Mouse (Mus musculus) cerebellum, adult 11-12 months (tissue): Measurements from ENCODE around the gene Cttn.

Source experiments
- DNase-seq: peaks from one replicate; pipeline ENCODE4 v3.0.0; 2022

The Cttn gene

DNA sequence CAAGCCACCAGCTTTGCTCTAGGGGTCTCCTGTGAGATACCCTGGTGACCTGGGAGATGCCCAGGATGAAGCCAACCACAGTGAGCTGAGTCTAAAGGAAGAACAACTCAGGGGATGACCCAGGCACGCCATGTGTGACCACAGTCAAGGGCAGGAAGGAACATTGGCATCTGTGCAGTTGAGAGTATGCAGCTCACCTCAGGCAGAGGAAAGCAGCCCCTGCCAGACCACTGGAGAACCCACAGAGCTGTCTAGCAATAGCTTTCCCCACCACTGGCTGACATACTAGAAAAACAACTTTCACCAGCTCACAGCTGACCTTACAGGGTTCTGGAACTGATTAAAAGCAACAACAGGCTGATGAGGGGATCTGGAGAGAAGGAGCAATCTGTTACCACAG is 22.6 kb downstream of the Cttn start:
- DNase-seq = no peak

DNA sequence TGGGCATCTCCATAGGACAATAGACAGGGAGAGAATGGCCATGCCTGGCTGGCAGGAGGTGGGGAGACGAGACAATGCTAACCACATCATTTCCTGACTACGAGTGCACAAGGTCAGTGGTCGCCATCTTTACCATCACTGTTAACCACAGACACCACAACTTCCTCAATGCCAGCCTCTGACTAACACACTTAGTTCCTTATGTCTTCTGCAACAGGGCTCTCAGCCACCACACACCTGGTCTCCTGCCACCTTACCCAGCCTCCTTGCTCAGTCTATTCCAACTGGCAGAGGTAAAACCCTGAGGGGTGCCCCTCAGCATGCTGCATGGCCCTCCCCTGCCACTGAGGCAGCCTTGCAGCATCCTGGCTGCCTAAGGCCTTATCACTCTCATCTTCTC is 23.7 kb downstream of the Cttn start:
- no peak for DNase-seq

DNA sequence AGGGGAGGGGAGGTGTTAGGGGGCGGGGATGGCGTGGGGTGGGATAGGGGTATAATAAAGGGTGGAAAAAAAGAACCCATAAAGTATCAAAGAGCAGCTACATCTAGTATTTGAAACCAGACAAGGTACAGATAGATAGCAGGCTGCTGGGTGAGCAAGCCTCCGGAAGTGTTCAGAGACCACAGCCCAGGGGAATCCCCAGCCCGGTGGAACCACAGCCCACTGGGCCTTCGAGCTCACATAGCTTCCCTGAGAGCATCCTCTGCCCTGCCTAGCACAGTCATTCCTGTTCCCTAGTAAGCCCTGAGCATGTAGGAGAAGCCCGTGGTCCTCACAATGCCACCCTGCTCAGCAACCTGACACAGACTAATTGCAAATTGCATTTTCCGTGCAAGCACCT is 26.0 kb downstream of the Cttn start:
- no peak for DNase-seq

DNA sequence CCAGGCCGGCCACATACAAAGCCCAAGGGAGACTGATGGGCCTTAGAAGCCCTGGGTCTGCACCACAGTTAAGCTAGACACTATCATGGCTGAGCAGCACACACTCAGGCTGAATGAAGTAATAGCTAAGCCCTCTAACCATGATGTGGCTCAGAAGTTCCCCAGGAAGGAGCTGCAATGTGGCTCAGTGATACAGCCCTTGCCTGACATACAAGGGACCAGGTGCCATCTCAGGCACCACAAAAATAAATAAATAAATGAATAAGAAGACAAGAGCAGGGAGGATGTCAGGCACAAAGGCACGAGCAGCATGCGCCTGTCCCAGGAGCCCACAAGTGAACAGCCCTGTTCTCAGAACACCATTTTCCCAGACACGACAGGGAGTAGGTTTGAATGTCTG is 28.8 kb downstream of the Cttn start:
- no peak for DNase-seq

DNA sequence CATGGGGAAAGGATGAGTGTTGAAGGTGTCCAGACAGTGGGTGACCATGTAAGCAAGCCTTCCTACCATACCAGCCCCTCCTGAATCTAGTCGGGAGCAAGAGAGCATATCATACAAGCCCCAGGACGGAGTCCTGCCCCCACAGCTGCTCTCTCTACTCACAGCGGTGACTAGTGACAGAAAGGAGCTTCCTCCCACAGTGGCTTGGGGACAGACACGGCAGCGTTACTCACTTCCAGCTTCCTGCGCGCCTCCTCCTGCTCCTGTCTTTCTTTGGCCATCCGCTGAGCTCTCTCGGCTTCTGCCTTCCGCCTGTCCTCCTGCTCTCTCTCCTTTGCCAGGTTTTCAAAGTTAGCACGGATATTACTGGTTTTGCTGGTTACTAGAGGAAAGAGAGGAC is 29.3 kb downstream of the Cttn start:
- no peak for DNase-seq

DNA sequence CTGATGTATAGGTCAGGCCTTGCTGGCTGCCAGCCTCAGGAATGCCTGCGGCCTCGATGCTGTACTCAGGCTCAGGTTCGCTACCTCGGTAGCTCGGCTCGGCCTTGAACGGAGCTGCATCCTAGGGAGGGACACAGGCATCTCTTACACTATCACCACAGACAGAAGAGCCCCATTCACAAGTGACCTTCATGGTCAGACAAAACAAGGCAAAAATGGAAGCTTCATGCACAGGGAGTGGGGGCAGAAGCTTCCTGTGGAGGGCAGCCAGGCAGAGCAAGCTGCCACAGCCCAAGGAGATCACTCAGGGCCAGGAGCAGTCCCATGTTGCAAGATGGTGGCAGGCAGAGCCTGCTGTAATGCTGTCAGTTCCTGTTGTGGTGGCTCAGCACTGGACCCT is 32.0 kb downstream of the Cttn start:
- DNase-seq = no peak

DNA sequence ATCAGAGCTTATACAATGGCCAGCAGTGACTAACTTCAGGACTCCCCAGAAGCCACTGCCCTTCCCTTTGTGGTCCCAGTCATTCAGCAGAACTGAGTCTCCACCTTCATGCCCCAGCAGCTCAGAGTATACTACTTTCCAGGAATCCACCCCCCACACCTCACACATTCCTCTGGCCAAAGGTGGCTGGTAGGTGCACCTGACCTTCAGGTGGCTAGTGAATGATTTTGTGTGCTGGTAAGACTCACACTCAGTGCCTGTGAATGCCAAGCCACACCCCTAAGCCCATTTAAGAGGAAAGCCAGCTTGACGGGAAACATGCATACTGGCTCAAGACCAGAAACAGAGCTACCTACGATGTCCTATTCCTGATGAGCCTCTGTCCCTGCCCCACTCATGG is 37.9 kb downstream of the Cttn start:
- no peak for DNase-seq

DNA sequence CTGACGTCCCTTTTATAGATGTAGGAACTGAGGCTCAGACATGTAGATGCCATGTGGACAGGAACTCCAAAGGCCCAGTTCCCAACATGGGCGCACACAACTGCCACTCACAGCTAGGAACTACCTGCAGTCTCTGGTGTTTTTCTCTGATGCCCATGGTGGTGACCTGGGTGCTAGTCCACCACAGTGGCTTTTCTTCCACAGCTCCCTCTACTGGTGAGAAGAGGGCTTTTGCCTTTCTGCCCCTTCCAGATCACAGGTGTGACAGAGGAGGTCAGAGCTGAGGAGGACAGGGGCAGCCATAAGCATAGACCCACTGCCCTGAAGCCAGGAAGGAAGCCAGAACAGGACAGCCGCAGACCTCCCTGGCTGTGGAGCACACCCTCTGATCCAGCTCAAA is 43.3 kb downstream of the Cttn start:
- DNase-seq = no peak

DNA sequence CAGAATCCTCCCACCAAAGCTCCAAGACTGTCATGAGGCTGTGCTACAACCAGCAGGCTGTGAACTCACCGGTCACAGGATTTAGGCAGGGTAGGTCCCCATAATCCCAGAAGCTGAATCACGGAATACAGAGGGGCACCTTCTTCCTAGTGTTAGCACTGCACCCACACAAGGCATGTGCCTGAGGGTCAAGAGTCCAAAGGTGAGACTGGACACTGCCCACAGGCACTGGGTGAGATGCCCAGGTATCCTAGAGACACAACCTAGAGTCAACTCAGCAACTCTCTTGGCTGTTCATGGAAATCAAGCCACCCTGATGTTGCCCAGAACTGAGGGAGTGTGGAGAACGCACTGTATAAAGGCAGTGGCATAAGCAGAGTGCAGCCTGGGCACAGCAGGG is 44.2 kb downstream of the Cttn start:
- DNase-seq = no peak

DNA sequence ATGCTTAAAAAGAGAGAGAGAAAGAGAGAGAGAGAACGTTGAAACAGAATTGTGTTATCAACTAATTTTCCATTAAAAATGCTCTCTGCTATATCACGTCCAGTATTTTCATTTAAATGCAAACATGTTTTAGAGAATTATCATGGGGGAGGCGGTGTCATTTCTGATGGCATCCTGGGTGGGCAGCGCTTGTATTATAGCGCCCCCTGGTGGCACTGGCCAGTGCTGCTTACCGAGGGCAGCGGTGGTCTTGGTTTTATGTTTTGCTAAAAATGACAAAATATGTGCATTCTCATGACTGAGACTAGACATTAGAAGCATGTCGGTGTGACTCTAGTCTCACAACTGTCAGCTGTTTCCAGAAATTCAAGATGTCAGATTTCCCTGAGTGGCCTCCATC is 44.9 kb downstream of the Cttn start:
- DNase-seq = no peak

DNA sequence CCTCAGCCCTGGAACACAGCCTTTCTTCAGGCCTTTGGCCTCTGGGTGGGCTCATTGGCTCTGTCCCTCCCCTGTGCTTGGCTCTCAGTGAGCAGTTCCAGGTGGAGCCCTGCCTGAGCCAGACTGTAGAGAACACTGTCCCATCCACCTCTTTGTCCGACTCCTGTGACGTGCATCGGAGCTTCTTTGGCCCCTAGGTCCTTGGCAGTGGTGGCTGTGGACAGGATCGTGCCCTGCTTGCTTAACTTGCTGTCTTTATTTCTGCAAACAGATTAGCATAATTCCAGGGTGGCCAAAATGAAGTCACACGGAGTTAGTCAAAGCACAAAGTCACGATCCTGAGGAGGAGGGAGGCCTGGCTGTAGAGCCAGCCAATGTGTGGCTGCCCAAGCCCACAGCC is 49.3 kb downstream of the Cttn start:
- no peak for DNase-seq

DNA sequence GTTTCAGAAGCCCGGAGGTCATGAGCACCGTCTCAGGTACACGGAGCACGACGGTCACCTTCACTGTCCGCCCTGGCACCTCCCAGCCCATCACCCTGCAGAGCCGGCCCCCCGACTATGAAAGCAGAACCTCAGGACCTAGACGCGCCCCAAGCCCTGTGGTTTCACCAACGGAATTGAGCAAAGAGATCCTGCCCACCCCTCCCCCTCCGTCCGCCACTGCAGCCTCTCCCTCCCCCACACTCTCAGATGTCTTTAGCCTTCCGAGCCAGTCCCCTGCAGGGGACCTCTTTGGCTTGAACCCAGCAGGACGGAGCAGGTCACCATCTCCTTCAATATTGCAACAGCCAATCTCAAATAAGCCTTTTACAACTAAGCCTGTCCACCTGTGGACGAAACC is 50.3 kb downstream of the Cttn start:
- DNase-seq = no peak

DNA sequence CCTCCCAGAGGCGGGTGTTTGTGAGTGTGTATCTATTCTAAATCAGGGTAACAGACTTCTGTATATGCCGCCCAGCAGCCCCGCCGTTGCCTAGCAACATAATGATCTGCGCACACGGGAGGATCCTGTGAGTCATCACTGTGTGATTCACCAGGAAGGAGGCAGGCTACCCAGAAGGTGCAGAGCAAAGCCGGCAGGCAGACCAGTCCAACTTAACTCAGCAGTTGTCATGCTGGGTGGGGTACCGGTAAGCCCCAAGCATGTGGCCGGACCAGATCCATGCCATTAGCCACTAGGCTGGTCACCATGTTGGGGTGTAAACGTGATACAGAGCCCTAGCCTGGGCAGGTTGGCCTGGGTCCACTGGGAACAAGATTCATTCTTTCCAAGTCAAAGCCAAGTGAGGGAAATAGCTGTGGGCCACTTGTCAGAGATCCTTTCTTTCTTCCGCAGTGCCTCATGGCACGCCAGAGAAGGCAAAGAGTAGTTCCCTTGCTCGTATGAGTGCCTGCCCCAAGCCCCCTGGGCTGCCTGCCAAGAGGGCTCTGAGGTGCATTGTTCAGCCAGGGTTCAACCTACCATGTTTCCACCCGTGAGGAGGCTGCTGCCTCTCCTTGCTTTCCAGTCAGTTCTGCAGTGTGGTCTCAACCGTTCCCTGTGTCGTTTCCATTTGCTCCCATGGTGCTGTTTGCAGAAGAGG is 53.0 kb downstream of the Cttn start:
- peak; percentile 50 for DNase-seq

DNA sequence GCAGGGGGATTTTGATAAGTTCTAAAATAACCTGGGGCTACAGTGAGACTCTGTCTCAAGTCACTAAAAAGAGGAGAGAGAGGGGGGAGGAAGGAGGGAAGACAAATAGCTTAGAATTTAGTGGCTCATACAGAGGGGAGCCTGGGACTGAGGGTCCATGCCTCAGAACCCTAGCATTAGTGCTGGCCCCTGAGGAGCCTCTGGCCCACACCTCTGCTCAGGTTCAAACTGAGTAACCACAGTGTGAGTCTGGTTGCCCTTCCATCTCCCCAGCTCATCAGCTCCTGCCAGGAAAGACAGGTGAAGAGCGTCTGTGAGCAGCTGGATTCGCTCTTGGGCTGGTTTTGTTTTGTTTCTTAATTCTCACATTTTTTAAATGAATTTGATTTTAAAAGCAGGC is 53.6 kb downstream of the Cttn start:
- no peak for DNase-seq

DNA sequence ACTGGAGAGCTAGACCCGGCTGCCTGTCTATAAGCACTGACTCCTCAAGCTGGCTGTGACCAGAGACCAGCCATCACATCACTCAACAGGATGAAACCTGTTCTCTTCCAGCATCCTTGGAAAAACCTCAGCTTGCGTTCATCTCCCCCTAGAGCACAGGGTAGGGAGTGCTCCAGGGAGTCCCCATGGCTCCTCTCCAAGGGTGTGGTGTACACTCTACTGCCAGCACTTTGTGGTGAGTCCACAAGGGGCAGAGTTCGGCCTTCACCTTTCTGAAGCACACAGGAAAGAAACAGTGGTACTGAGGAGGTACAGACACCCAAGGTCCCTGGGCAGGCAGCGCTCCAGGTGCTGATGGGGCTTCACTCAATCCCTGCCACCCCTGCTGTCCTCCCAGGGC is 55.0 kb downstream of the Cttn start:
- DNase-seq = no peak

DNA sequence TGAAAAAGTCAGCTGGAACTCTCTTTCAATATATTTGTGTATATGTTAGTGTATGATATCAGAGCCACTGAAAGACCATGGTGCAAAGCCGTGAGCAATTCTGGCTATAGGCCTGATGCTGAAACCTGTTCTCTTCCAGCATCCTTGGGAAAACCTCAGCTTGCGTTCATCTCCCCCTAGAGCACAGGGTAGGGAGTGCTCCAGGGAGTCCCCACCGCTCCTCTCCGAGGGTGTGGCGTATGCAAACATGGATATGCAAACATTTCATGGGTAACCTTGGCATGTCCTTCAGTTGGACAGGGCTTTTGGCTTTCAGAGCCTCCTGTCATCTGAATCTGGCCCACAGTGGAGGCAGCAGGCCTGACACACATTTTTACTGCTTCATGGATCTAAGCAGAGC is 56.2 kb downstream of the Cttn start:
- no peak for DNase-seq

DNA sequence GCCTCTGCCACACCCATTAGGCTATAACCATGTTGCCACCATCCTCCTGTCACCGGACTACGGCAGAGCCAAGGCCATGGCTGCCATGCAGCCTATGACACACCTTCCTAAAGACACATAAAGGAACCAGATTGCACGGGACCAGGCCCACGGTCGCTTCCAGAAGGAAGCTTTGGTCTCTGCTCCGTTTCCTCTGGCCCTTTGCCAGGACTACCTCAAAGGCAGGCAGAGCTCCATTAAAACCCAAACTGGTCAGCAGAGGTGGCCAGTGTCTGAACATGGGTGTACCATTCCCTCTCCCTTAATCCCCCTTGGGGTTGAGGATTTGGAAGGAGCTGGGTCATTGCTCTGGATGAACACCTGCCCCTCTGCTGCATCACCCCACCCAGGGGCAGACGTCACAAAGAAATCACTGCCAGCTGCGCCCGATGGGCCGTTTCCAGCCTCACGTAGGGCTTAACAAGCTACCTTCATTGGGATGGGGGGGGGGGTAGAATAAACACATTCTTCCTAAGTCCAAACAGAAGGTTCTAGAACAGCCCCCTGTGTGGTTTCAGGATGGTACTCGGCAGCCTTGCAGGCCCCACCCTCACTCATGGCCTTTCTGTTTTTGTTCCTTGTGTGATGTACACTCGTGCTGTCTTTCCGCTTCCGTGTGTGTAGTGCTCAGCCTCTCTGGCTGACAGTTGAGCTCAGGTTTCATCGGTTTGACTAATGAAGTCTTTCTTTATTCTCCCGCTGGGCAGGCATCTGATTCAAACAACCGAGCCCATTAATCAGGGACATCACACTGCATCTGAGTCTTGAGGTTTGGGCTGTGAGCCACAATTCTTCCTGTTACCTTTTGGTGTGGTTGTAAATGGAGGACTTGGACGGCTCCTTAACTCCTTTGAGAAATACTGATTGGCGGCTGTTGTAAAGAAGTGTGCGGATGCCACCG is 58.6 kb downstream of the Cttn start:
- no peak for DNase-seq

DNA sequence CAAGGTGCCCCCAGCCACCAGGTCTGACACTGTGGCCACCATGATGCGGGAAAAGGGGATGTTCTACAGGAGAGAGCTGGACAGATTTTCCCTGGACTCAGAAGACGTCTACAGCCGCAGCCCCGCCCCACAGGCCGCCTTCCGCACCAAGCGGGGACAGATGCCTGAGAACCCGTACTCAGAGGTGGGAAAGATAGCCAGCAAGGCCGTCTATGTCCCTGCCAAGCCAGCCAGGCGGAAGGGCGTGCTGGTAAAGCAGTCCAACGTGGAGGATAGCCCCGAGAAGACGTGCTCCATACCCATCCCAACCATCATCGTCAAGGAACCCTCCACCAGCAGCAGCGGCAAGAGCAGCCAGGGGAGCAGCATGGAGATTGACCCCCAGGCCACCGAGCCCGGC is 61.1 kb downstream of the Cttn start:
- DNase-seq = no peak

DNA sequence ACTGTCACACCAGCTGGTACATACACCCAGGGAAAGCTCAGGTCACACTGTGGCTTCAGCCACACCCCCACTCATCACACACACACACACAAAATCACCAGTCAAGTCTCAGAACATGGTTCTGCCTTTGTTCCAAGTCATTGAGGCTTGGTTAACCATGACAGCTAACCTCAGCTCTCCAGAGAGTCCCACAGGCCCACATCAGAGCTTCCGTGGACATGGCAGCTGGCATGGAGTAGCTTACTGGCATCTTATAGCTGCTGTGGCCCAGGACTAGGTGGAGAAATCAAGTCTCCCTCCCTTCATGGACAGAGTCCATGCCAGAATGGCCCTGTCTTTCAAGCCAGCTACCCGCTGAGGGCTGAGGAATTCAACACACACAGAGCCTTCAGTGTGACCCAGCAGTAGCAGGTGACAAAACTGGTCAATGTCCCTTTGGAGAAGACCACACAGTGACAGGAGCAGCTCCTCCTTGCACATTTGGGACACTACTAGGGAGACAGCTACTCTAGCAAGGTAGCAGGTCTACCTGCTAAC is 62.3 kb downstream of the Cttn start:
- DNase-seq = no peak

DNA sequence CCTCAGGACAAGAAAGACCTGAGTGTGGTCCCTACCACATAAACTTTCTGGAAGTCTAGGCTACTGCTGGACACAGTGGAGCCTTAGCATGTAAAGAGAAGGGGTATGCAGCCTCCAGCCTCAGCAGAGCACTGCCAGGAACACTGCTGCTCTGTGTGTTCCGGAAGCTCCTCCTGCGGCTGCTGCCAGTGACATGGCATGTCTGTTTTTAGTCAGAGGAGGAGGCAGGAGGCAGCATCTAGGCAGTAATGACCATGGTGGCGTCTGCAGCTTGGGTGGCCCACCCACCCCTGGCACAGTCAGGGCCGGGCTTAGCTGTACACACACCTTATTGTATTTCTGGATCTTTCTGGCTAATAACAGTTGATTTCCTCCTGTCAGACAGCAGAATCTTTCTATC is 63.1 kb downstream of the Cttn start:
- no peak for DNase-seq

DNA sequence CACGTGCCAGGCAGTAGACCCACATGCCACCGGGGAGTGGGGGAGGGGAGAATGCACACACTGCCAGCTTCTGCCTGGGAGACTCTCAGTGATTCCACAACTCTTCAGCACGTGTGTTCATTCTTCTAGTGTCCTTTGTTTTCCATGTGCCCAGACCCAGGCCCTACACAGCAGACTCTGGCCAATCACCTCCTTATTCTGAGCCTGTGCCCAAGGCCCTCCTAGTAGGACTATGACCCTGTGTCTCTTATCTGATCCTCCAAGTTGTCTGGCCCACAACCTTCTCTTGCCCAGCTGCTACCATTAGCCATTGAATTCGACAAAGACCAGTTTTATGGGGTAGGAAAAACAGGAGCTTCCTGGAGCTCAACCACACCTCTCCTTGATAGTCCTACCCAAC is 68.3 kb downstream of the Cttn start:
- no peak for DNase-seq

DNA sequence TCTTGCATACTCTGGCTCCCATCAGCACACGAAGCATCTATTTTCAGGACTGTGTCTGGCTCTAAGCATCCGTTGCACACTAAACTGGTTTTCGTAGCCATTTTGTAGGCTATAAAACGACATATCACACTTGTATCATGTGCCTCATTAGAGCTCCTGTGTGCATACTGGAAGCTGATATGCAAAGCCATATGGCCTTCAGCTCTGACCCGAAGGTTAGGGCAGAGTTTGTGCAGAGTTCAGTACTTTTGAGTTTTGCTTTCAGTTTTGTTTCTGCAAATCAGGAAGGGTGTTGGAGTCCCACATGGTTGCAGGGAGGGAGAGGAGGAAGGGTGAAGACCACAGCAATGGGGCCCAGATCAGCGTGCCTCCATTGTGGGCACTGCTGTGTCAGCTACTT is 79.1 kb downstream of the Cttn start:
- DNase-seq = no peak

DNA sequence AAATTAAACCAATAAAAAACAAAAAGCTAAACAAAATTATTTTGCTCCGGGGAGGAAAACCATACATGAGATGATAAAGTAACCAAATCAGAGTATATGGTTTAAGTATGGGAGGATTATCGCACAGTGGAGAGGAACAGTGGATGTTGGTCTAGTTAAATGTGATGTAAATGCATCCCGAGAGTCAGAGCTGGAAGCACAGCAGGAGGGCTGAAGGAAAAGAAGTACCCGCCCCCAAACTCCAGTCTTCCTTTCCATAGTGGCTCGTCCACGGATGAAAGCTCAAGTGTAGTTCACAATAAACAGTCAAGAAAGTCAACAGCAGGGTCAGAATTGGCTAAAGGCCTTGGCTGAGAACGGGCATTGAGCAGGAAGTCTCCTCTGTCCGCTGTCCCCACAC is 80.1 kb downstream of the Cttn start:
- DNase-seq = no peak

DNA sequence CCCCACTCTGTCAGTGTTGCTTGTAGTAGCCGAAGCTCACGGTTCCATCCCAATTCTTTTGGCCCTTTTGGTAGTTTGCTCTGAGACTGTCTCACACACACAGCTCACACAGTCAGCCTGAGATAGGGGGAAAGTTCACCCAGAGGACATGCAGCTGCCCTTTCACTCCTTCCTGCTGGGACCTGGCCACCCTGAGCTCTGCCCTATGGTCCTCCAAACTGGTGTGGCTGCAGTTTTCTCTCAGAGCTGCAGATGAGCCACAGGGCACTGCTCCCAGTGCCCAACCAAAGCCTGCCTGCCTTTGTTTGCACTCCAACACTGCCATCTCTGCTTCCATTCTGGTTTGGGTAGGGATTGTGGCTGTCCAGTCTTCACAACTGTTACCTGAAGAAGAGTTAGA is 81.1 kb downstream of the Cttn start:
- no peak for DNase-seq
